Mouse (Mus musculus) G1E (cell line): ENCODE data around the gene Fxr1.

Experiments used
- CTCF ChIP-seq: IDR thresholded peaks from 2 replicates; pipeline ENCODE4 v1.5.1; 2012; ENCODE audit warnings: low read depth, low read length, inconsistent platforms, mixed read lengths
- GATA1 ChIP-seq: IDR thresholded peaks from 2 replicates; pipeline ENCODE4 v1.6.1; 2012; ENCODE audit warnings: borderline replicate concordance, low read length, inconsistent platforms, mixed read lengths
- POLR2AphosphoS5 ChIP-seq: IDR thresholded peaks from 2 replicates; pipeline ENCODE4 v1.6.1; 2012; ENCODE audit warnings: low read depth, low read length, inconsistent platforms; ENCODE audit not compliant: insufficient replicate concordance
- TAL1 ChIP-seq: conservative IDR thresholded peaks from 2 replicates; pipeline ENCODE4 v1.6.1; 2012; ENCODE audit warnings: low read depth, low read length, inconsistent platforms, mixed read lengths

DNA sequence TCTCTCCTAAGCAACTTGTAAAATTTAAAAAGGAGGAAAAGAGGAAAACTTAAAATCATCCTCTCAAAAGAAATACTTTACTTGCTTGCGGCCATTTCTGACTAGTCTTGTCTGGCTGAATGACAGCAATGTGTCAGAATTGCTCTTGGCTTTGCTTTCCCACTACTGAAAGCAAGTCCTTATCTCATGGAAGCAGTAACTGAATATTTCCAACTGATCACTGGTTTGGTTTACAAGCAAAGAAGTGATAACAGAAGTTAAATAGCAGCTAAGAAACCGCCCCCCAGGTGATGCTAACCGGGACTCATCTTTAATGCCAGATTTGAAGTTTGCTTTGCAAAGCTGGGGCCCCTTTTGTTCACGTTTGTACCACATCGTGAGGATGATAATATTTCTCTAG is 63.9 kb downstream of the Fxr1 start:
- TF ChIP-seq CTCF (no peak), POLR2AphosphoS5 (no peak), TAL1 (peak; percentile 56; the same call in 1 of the 2 replicates), GATA1 (no peak)
